Mouse (Mus musculus): ENCODE results near the gene Ubr3. TPM values are rescaled to one million over a fixed set of nuclear protein-coding genes. Genes with fewer than 3 reads are reported as not detected.
"Not testable (repeated sequence)": the region's sequence is repeated elsewhere in the genome, so short reads cannot be mapped to it uniquely, and the experiment has no call there.

Ubr3 gene
- total RNA-seq, 2 experiments from 2014 or later = 112 to 139 TPM

GRCm38 (mm10) chr2:69903541-69903940 lies 6.5 kb downstream of the Ubr3 start:
- DNase-seq (ENCODE audit: extremely low spot score in 1 of 2, low spot score in 1 of 2) = no peak

GRCm38 (mm10) chr2:69907394-69907793 lies 10.3 kb downstream of the Ubr3 start:
- not testable (repeated sequence) for DNase-seq (ENCODE audit: extremely low spot score in 1 of 2, low spot score in 1 of 2)

GRCm38 (mm10) chr2:69912801-69913200 lies 15.8 kb downstream of the Ubr3 start:
- DNase-seq (ENCODE audit: extremely low spot score in 1 of 2, low spot score in 1 of 2) = no peak

- no peak for DNase-seq (ENCODE audit: extremely low spot score in 1 of 2, low spot score in 1 of 2)
Observed at GRCm38 (mm10) chr2:69917301-69917700, 20.3 kb downstream of the Ubr3 start.

GRCm38 (mm10) chr2:69924943-69925342 lies 27.9 kb downstream of the Ubr3 start:
- DNase-seq (ENCODE audit: extremely low spot score in 1 of 2, low spot score in 1 of 2) = no peak

- DNase-seq (ENCODE audit: extremely low spot score in 1 of 2, low spot score in 1 of 2) = no peak
Observed at GRCm38 (mm10) chr2:69936331-69936730, 39.3 kb downstream of the Ubr3 start.

GRCm38 (mm10) chr2:69939226-69939625 lies 42.2 kb downstream of the Ubr3 start:
- no peak for DNase-seq (ENCODE audit: extremely low spot score in 1 of 2, low spot score in 1 of 2)

- DNase-seq (ENCODE audit: extremely low spot score in 1 of 2, low spot score in 1 of 2) = no peak
Observed at GRCm38 (mm10) chr2:69939649-69940048, 42.6 kb downstream of the Ubr3 start.

GRCm38 (mm10) chr2:69941391-69942030 lies 44.5 kb downstream of the Ubr3 start:
- DNase-seq (ENCODE audit: extremely low spot score in 1 of 2, low spot score in 1 of 2) = no peak

GRCm38 (mm10) chr2:69952849-69953248 lies 55.8 kb downstream of the Ubr3 start:
- no peak for DNase-seq (ENCODE audit: extremely low spot score in 1 of 2, low spot score in 1 of 2)

- no peak for DNase-seq (ENCODE audit: extremely low spot score in 1 of 2, low spot score in 1 of 2)
Observed at GRCm38 (mm10) chr2:69955635-69956034, 58.6 kb downstream of the Ubr3 start.

- no peak for DNase-seq (ENCODE audit: extremely low spot score in 1 of 2, low spot score in 1 of 2)
Observed at GRCm38 (mm10) chr2:69957622-69958021, 60.6 kb downstream of the Ubr3 start.

GRCm38 (mm10) chr2:69974896-69975295 lies 77.8 kb downstream of the Ubr3 start:
- DNase-seq (ENCODE audit: extremely low spot score in 1 of 2, low spot score in 1 of 2) = no peak

- DNase-seq (ENCODE audit: extremely low spot score in 1 of 2, low spot score in 1 of 2) = no peak
Observed at GRCm38 (mm10) chr2:69989224-69989623, 92.2 kb downstream of the Ubr3 start.

GRCm38 (mm10) chr2:69990647-69991046 lies 93.6 kb downstream of the Ubr3 start:
- no peak for DNase-seq (ENCODE audit: extremely low spot score in 1 of 2, low spot score in 1 of 2)

- not testable (repeated sequence) for DNase-seq (ENCODE audit: extremely low spot score in 1 of 2, low spot score in 1 of 2)
Observed at GRCm38 (mm10) chr2:69994082-69994736, 97.2 kb downstream of the Ubr3 start.

- no peak for DNase-seq (ENCODE audit: extremely low spot score in 1 of 2, low spot score in 1 of 2)
Observed at GRCm38 (mm10) chr2:69994779-69995178, 97.7 kb downstream of the Ubr3 start.

- DNase-seq (ENCODE audit: extremely low spot score in 1 of 2, low spot score in 1 of 2) = no peak
Observed at GRCm38 (mm10) chr2:69999097-69999770, 102.2 kb downstream of the Ubr3 start.

- no peak for DNase-seq (ENCODE audit: extremely low spot score in 1 of 2, low spot score in 1 of 2)
Observed at GRCm38 (mm10) chr2:70000316-70000715, 103.3 kb downstream of the Ubr3 start.

- DNase-seq (ENCODE audit: extremely low spot score in 1 of 2, low spot score in 1 of 2) = no peak
Observed at GRCm38 (mm10) chr2:70006492-70006891, 109.4 kb downstream of the Ubr3 start.

- DNase-seq (ENCODE audit: extremely low spot score in 1 of 2, low spot score in 1 of 2) = no peak
Observed at GRCm38 (mm10) chr2:70012941-70013340, 115.9 kb downstream of the Ubr3 start.

GRCm38 (mm10) chr2:70018236-70018635 lies 121.2 kb downstream of the Ubr3 start:
- DNase-seq (ENCODE audit: extremely low spot score in 1 of 2, low spot score in 1 of 2) = no peak

All from layer of hippocampus, postnatal 25 days (tissue).